13 mouse cellular contexts compared by ENCODE assay signal in the genomic region with DNA sequence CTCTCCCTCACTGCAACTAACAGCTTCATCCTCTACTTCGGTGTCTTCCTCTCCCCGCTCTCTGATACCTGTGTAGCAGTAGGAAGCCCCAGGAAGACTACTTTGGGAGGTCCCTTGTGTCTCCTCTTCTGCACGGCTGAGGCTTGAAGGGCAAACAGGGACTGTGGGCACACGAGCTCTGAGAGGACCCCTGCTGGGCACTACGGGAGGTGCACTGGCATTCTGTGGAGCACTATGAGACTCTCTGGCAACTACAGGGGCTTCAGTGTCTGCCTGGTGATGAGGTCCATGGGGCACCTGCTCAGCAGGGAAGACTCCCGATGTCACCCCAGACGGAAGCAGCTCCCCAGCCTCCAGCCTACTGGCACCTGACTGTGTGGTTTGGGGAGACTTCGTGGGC. TPM values are rescaled to one million over a fixed set of nuclear protein-coding genes. Genes with fewer than 3 reads are reported as not detected.
DNase-seq lines count a peak whose midpoint lies in the region; ATAC-seq and TF ChIP-seq lines count a peak whose summit lies in the region.
"Had no signal": no experiment of that assay in that cellular context is flagged by ENCODE, and none has a peak within 500 bp of the region (broad histone marks: within the 10 kb centered on the region; RNA-seq: fewer than 3 reads in every experiment).

No protein-coding gene starts in this region.

- peak; percentile 19; the same call in 1 of the 2 replicates for ATAC-seq in stomach, postnatal 0 days (ENCODE audit: low FRiP score, low TSS enrichment)
- ATAC-seq in inflammation-experienced regulatory T-cells, adult 6 months: no peak

- H3K27ac ChIP-seq in kidney, adult 2 months (ENCODE audit: insufficient read depth, low read depth, low read length): no peak overlapping the region
- H3K27ac ChIP-seq in thymus, adult 2 months (ENCODE audit: control insufficient read depth, insufficient read depth, low read length): no peak overlapping the region
- no peak overlapping the region for H3K27ac ChIP-seq in bone marrow, adult 2 months (ENCODE audit: control insufficient read depth, insufficient read depth, low read depth, low read length, poor library complexity)
- H3K27ac ChIP-seq in stomach, postnatal 0 days (replicated peaks): no peak overlapping the region
- H3K27ac ChIP-seq: embryonic facial prominence, embryonic 15.5 days; hindbrain, embryonic 15.5 days; lung, embryonic 15.5 days had no signal

- no peaks in the 10 kb centered on the region for H3K27me3 ChIP-seq in kidney, adult 2 months (replicated peaks; ENCODE audit: control insufficient read depth, insufficient read depth, low read length)
- H3K27me3 ChIP-seq in thymus, adult 2 months (ENCODE audit: control insufficient read depth, insufficient read depth, low read length): no peaks in the 10 kb centered on the region
- H3K27me3 ChIP-seq in stomach, postnatal 0 days (ENCODE audit: control insufficient read depth, insufficient read depth, low read length): no peaks in the 10 kb centered on the region
- H3K27me3 ChIP-seq: embryonic facial prominence, embryonic 15.5 days; hindbrain, embryonic 15.5 days; lung, embryonic 15.5 days had no signal

- H3K9me3 ChIP-seq in stomach, postnatal 0 days (ENCODE audit: control insufficient read depth, low read length): no peaks in the 10 kb centered on the region
- H3K9me3 ChIP-seq: embryonic facial prominence, embryonic 15.5 days; hindbrain, embryonic 15.5 days; lung, embryonic 15.5 days had no signal

- 84% methylated on average over 8 of the region's 8 CpGs for WGBS in kidney, adult 2 months
- 90% methylated on average over 8 of the region's 8 CpGs for WGBS in thymus, adult 2 months
- 89% methylated on average over 8 of the region's 8 CpGs for WGBS in bone marrow, adult 2 months
- 86% methylated on average over 8 of the region's 8 CpGs for WGBS in stomach, postnatal 0 days

- H3K4me1 ChIP-seq in kidney, adult 2 months (ENCODE audit: control insufficient read depth, insufficient read depth, low read length): peaks cover 6% of the 10 kb centered on the region; the same call in 1 of the 2 replicates
- H3K4me1 ChIP-seq in thymus, adult 2 months (replicated peaks; ENCODE audit: control insufficient read depth, insufficient read depth, low read length): peaks cover 6% of the 10 kb centered on the region
- no peaks in the 10 kb centered on the region for H3K4me1 ChIP-seq in bone marrow, adult 2 months (ENCODE audit: control insufficient read depth, insufficient read depth, low read length)
- no peaks in the 10 kb centered on the region for H3K4me1 ChIP-seq in stomach, postnatal 0 days (replicated peaks; ENCODE audit: control insufficient read depth, insufficient read depth)
- H3K4me1 ChIP-seq: embryonic facial prominence, embryonic 15.5 days; hindbrain, embryonic 15.5 days; lung, embryonic 15.5 days had no signal

- no peak for TF ChIP-seq EP300 in stomach, postnatal 0 days (optimal IDR thresholded peaks at IDR 0.05)

- DNase-seq in kidney, adult 2 months: no peak
- no peak for DNase-seq in kidney, adult 18-20 months
- peak; percentile 19 for DNase-seq in thymus, adult 2 months
- DNase-seq in thymus, adult 18-20 months: no peak
- no peak for DNase-seq in stomach, postnatal 0 days (ENCODE audit: low spot score)
- no peak for DNase-seq in adrenal gland, adult 8-10 months
- DNase-seq: cerebellum, adult 11 months; right cerebral cortex, postnatal 4 days had no signal

- no peak for TF ChIP-seq POLR2A in kidney, adult 2 months (IDR thresholded peaks at IDR 0.05; ENCODE audit: low read depth, low read length)
- TF ChIP-seq POLR2A in thymus, adult 2 months (IDR thresholded peaks at IDR 0.05; ENCODE audit: control insufficient read depth, extremely low read depth, insufficient read depth, low read length, poor library complexity): no peak
- no peak for TF ChIP-seq POLR2A in bone marrow, adult 2 months (IDR thresholded peaks at IDR 0.05; ENCODE audit: borderline replicate concordance, control insufficient read depth, low read depth, low read length)

- peaks cover 3% of the 10 kb centered on the region; the same call in 1 of the 2 replicates for H3K36me3 ChIP-seq in kidney, adult 2 months (ENCODE audit: control insufficient read depth, insufficient read depth, low read length)
- H3K36me3 ChIP-seq in thymus, adult 2 months (ENCODE audit: control insufficient read depth, insufficient read depth, low read length): peaks cover 59% of the 10 kb centered on the region
- peaks cover 34% of the 10 kb centered on the region for H3K36me3 ChIP-seq in stomach, postnatal 0 days (ENCODE audit: control insufficient read depth, insufficient read depth, low read length)

- H3K4me2 ChIP-seq in stomach, postnatal 0 days (replicated peaks; ENCODE audit: low read depth): no peak overlapping the region
- H3K4me2 ChIP-seq: embryonic facial prominence, embryonic 15.5 days; hindbrain, embryonic 15.5 days; lung, embryonic 15.5 days had no signal

- no peak overlapping the region for H3K9ac ChIP-seq in stomach, postnatal 0 days (ENCODE audit: low read length)
- H3K9ac ChIP-seq: embryonic facial prominence, embryonic 15.5 days; hindbrain, embryonic 15.5 days; lung, embryonic 15.5 days had no signal

- H3K4me3 ChIP-seq in kidney, adult 2 months (ENCODE audit: insufficient read depth, low read depth, low read length): no peak overlapping the region
- H3K4me3 ChIP-seq in thymus, adult 2 months (ENCODE audit: control insufficient read depth, insufficient read depth, low read length): no peak overlapping the region
- no peak overlapping the region for H3K4me3 ChIP-seq in bone marrow, adult 2 months (replicated peaks; ENCODE audit: control insufficient read depth, low read depth, low read length)
- H3K4me3 ChIP-seq in stomach, postnatal 0 days (ENCODE audit: low read depth, low read length): no peak overlapping the region
- H3K4me3 ChIP-seq: embryonic facial prominence, embryonic 15.5 days; hindbrain, embryonic 15.5 days; lung, embryonic 15.5 days had no signal

- TF ChIP-seq CTCF in kidney, adult 2 months (conservative IDR thresholded peaks at IDR 0.05; ENCODE audit: insufficient read depth, insufficient read length, low read depth, low read length): peak; percentile 43
- 0 out of 2 replicates have a peak, but pooled peaks have one; percentile 50 for TF ChIP-seq CTCF in thymus, adult 2 months (IDR thresholded peaks at IDR 0.05; ENCODE audit: borderline replicate concordance, control insufficient read depth, extremely low read depth, insufficient read depth, low read length, poor library complexity)
- peak; percentile 19; the same call in 1 of the 2 replicates for TF ChIP-seq CTCF in bone marrow, adult 2 months (IDR thresholded peaks at IDR 0.05; ENCODE audit: control insufficient read depth, insufficient read depth, low read length)
- peak; percentile 52 for TF ChIP-seq CTCF in stomach, postnatal 0 days (IDR thresholded peaks at IDR 0.05; ENCODE audit: low read depth)

RNA-seq across cellular contexts. Expression of a gene that starts 32.7 kb away (rescaled TPM):
- polyA plus RNA-seq in kidney, adult 2 months (2012; rRNA removed): 15.4 and 17.1 TPM in 2 replicates
- 35.7 and 36.7 TPM in 2 replicates for polyA plus RNA-seq in thymus, adult 2 months (2012; rRNA removed)
- polyA plus RNA-seq in bone marrow, adult 2 months (2011; ENCODE audit: insufficient read depth, insufficient read length, low replicate concordance, missing spikeins): 7.9 and 10.2 TPM in 2 replicates
- polyA plus RNA-seq in stomach, postnatal 0 days (2015; fragmentation: Nextera tagmentation; extraction: Ambion mirVana): 6.0 and 7.3 TPM in 2 replicates
- 10 to 100 TPM; 11.1 to 28.4 (median 20.2) TPM for polyA plus RNA-seq in inflammation-experienced regulatory T-cells, adult 6 months (2017; shearing (Covaris generic))
- total RNA-seq in adrenal gland, adult 8-10 months (2022): 10 to 100 TPM; 28.2 to 42.2 (median 34.3) TPM
